ENCODE assay signal across 24 mouse cellular contexts in genomic region chr8:124301512-124301911, GRCm38 (mm10).
DNase-seq lines count a peak whose midpoint lies in the region; ATAC-seq lines count a peak whose summit lies in the region.
"Had no signal": no experiment of that assay in that cellular context is flagged by ENCODE, and none has a peak within 500 bp of the region (broad histone marks: within the 10 kb centered on the region; RNA-seq: fewer than 3 reads in every experiment).

No protein-coding gene starts in this region.

- H3K36me3 ChIP-seq in forebrain, embryonic 14.5 days (ENCODE audit: control insufficient read depth, insufficient read depth, low read length): peaks cover 5% of the 10 kb centered on the region; the same call in 1 of the 2 replicates
- H3K36me3 ChIP-seq in forebrain, embryonic 13.5 days (ENCODE audit: poor library complexity, severe bottlenecking): peaks cover 26% of the 10 kb centered on the region
- peaks cover 8% of the 10 kb centered on the region for H3K36me3 ChIP-seq in kidney, embryonic 14.5 days (ENCODE audit: control insufficient read depth, insufficient read depth, low read length)

- no peak overlapping the region for H3K9ac ChIP-seq in forebrain, embryonic 14.5 days (ENCODE audit: low read length)
- H3K9ac ChIP-seq in forebrain, embryonic 13.5 days: no peak overlapping the region
- no peak overlapping the region for H3K9ac ChIP-seq in kidney, embryonic 14.5 days (ENCODE audit: low read depth, low read length)
- H3K9ac ChIP-seq: embryonic facial prominence, embryonic 13.5 days; forebrain, embryonic 15.5 days; limb, embryonic 15.5 days; liver, embryonic 14.5 days; lung, embryonic 14.5 days had no signal

- H3K27ac ChIP-seq in forebrain, embryonic 14.5 days (ENCODE audit: low read depth, low read length): peak overlapping the region; percentile 7; the same call in 1 of the 2 replicates
- H3K27ac ChIP-seq in forebrain, embryonic 13.5 days: no peak overlapping the region
- H3K27ac ChIP-seq in kidney, embryonic 14.5 days (ENCODE audit: low read depth, low read length): no peak overlapping the region
- H3K27ac ChIP-seq: embryonic facial prominence, embryonic 13.5 days; heart, embryonic 10.5 days; hindbrain, postnatal 0 days; liver, embryonic 14.5 days had no signal

- H3K4me1 ChIP-seq in forebrain, embryonic 14.5 days (ENCODE audit: control insufficient read depth, insufficient read depth, low read length): no peaks in the 10 kb centered on the region
- H3K4me1 ChIP-seq in forebrain, embryonic 13.5 days: no peaks in the 10 kb centered on the region
- H3K4me1 ChIP-seq in kidney, embryonic 14.5 days (ENCODE audit: control insufficient read depth, insufficient read depth, low read length): peaks cover 5% of the 10 kb centered on the region; the same call in 1 of the 2 replicates

- H3K4me3 ChIP-seq in forebrain, embryonic 14.5 days (ENCODE audit: low read depth, low read length): no peak overlapping the region
- H3K4me3 ChIP-seq in forebrain, embryonic 13.5 days: no peak overlapping the region
- H3K4me3 ChIP-seq in kidney, embryonic 14.5 days (ENCODE audit: low read length): no peak overlapping the region
- H3K4me3 ChIP-seq: embryonic facial prominence, embryonic 13.5 days; forebrain, embryonic 15.5 days; heart, embryonic 10.5 days; limb, embryonic 15.5 days had no signal

- H3K9me3 ChIP-seq in forebrain, embryonic 14.5 days (replicated peaks; ENCODE audit: control insufficient read depth, low read length): no peaks in the 10 kb centered on the region
- no peaks in the 10 kb centered on the region for H3K9me3 ChIP-seq in forebrain, embryonic 13.5 days (replicated peaks)
- no peaks in the 10 kb centered on the region for H3K9me3 ChIP-seq in kidney, embryonic 14.5 days (ENCODE audit: control insufficient read depth, low read length)
- H3K9me3 ChIP-seq: embryonic facial prominence, embryonic 13.5 days; forebrain, embryonic 15.5 days; heart, embryonic 10.5 days; limb, embryonic 15.5 days had no signal

- no peak for ATAC-seq in forebrain, embryonic 14.5 days
- ATAC-seq in forebrain, embryonic 13.5 days: no peak
- ATAC-seq in kidney, embryonic 14.5 days (ENCODE audit: low FRiP score, low TSS enrichment): no peak
- no peak for ATAC-seq in erythroblast, adult 5-6 weeks (replicated peaks; ENCODE audit: low FRiP score, poor library complexity, severe bottlenecking)
- ATAC-seq: forebrain, embryonic 15.5 days; hindbrain, postnatal 0 days; intestine, embryonic 16.5 days had no signal

- no peaks in the 10 kb centered on the region for H3K27me3 ChIP-seq in forebrain, embryonic 14.5 days (replicated peaks; ENCODE audit: control insufficient read depth, insufficient read depth, low read length)
- no peaks in the 10 kb centered on the region for H3K27me3 ChIP-seq in forebrain, embryonic 13.5 days
- H3K27me3 ChIP-seq in kidney, embryonic 14.5 days (ENCODE audit: control insufficient read depth, insufficient read depth, low read length): no peaks in the 10 kb centered on the region
- H3K27me3 ChIP-seq: embryonic facial prominence, embryonic 13.5 days; forebrain, embryonic 15.5 days; limb, embryonic 15.5 days had no signal

- WGBS in forebrain, embryonic 14.5 days: 99% methylated on average over 4 of the region's 4 CpGs
- 96% methylated on average over 4 of the region's 4 CpGs for WGBS in forebrain, embryonic 13.5 days
- 89% methylated on average over 4 of the region's 4 CpGs for WGBS in kidney, embryonic 14.5 days

- DNase-seq in forebrain, embryonic 14.5 days (ENCODE audit: low spot score): no peak
- DNase-seq in urinary bladder, postnatal 14 days (ENCODE audit: low spot score): peak; percentile 33
- no peak for DNase-seq in urinary bladder, postnatal 10 days (ENCODE audit: low spot score)
- peak; percentile 68 for DNase-seq in brain, adult 2 months (ENCODE audit: low read depth, low spot score)
- DNase-seq: cerebellum, adult 2 months; cerebellum, postnatal 25 days; embryo, embryonic 11 days; kidney, adult 9 months; kidney, postnatal 36 days; left cerebral cortex, postnatal 4 days; lung, embryonic 14.5 days; midbrain, embryonic 14.5 days; spleen, adult 18-20 months; thymus, postnatal 14 days had no signal

- no peak overlapping the region for H3K4me2 ChIP-seq in forebrain, embryonic 14.5 days (ENCODE audit: low read length)
- no peak overlapping the region for H3K4me2 ChIP-seq in forebrain, embryonic 13.5 days
- H3K4me2 ChIP-seq in kidney, embryonic 14.5 days (replicated peaks; ENCODE audit: low read depth, low read length): no peak overlapping the region
- H3K4me2 ChIP-seq: embryonic facial prominence, embryonic 13.5 days; forebrain, embryonic 15.5 days; limb, embryonic 15.5 days; lung, embryonic 14.5 days had no signal

Comparison
In these comparisons a context has a peak if more than half of its experiments do, and no peak if none do; other contexts are left out.
1. DNase-seq: peak in urinary bladder, postnatal 14 days (single experiment) and brain, adult 2 months (single experiment); none in forebrain, embryonic 14.5 days (single experiment) and urinary bladder, postnatal 10 days (single experiment).